Mouse (Mus musculus): Measurements from ENCODE around the gene Stom.

DNA sequence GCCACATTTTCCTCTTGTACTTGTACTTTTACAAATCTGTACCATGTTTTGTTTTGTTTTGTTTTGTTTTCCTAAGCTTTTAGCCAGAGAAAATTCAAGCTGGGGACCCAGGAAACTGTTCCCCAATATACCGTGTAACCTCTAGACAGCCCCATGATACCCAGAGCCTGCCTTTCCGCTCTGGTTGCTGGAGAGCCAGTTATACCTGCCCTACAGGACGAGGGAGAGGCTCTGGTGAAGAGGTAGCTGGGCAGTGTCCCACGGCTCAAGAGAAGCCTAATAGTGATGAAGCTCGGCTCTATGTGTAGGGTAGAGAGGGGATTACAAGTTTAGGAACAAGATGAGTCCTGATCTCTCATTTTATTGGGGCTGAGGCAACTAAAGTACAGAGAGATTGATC, 51.6 kb downstream of the Stom start:
- TF ChIP-seq CTCF (IDR thresholded peaks at IDR 0.05; ENCODE audit: low read depth, low read length) (no peak), POLR2A (IDR thresholded peaks at IDR 0.05; ENCODE audit: borderline replicate concordance, low read depth, low read length) (no peak)

Measured in bone marrow macrophage, adult 2 months (primary cell).